Mouse (Mus musculus): ENCODE measurements around the gene Asb6.

- no peak for TF ChIP-seq CTCF (IDR thresholded peaks at IDR 0.05; ENCODE audit: borderline replicate concordance, control insufficient read depth, extremely low read depth, insufficient read depth, low read length, poor library complexity)
- TF ChIP-seq POLR2A (IDR thresholded peaks at IDR 0.05; ENCODE audit: control insufficient read depth, extremely low read depth, insufficient read depth, low read length, poor library complexity), result no peak
Observed at GRCm38 (mm10) chr2:30795271-30795888, 34.8 kb downstream of the Asb6 start.

Measured in thymus, adult 2 months (tissue).